Mouse (Mus musculus): ENCODE data around the gene Tmem246. TPM values are rescaled to one million over a fixed set of nuclear protein-coding genes. Genes with fewer than 3 reads are reported as not detected.

Tmem246 gene
- polyA plus RNA-seq, 1 experiment from 2014 or later: 67.2 TPM

- peaks cover 11% of the 10 kb centered on the region for H3K9me3 ChIP-seq
- no peak overlapping the region for H3K27ac ChIP-seq (replicated peaks)
- no peak for ATAC-seq (ENCODE audit: low read depth)
- H3K9ac ChIP-seq: no peak overlapping the region
- H3K4me3 ChIP-seq: no peak overlapping the region
- H3K36me3 ChIP-seq: peaks cover 26% of the 10 kb centered on the region
- 88% methylated on average over 3 of the region's 3 CpGs for WGBS
- H3K4me2 ChIP-seq: no peak overlapping the region
- no peaks in the 10 kb centered on the region for H3K4me1 ChIP-seq (replicated peaks)
- no peaks in the 10 kb centered on the region for H3K27me3 ChIP-seq
These were observed 62.6 kb downstream of the Tmem246 start for GRCm38 (mm10) chr4:49535036-49535435.

Other genes starting within 250 kb of the Tmem246 start
- gene Acnat2, start 189.7 kb downstream of the Tmem246 start, polyA plus RNA-seq (2015; fragmentation: Nextera tagmentation; extraction: Ambion mirVana): not detected in 2 replicates
- gene Acnat1, start 124.0 kb downstream of the Tmem246 start, polyA plus RNA-seq (2015; fragmentation: Nextera tagmentation; extraction: Ambion mirVana): not detected in 2 replicates
- gene Baat, start 91.3 kb downstream of the Tmem246 start, polyA plus RNA-seq (2015; fragmentation: Nextera tagmentation; extraction: Ambion mirVana): 0.23 TPM in 1 of 2 replicates, not detected in the other
- gene Mrpl50, start 76.8 kb downstream of the Tmem246 start, polyA plus RNA-seq (2015; fragmentation: Nextera tagmentation; extraction: Ambion mirVana): 83.3 and 84.1 TPM in 2 replicates
- gene Zfp189, start 76.7 kb downstream of the Tmem246 start, polyA plus RNA-seq (2015; fragmentation: Nextera tagmentation; extraction: Ambion mirVana): 11.1 and 13.0 TPM in 2 replicates
- 0.46 TPM in 1 of 2 replicates, not detected in the other for gene Aldob, start 48.3 kb downstream of the Tmem246 start, polyA plus RNA-seq (2015; fragmentation: Nextera tagmentation; extraction: Ambion mirVana)
- 49.1 and 52.9 TPM in 2 replicates for gene Rnf20, start 34.1 kb upstream of the Tmem246 start, polyA plus RNA-seq (2015; fragmentation: Nextera tagmentation; extraction: Ambion mirVana)
- 0.18 and 0.25 TPM in 2 replicates for gene Ppp3r2, start 84.1 kb upstream of the Tmem246 start, polyA plus RNA-seq (2015; fragmentation: Nextera tagmentation; extraction: Ambion mirVana)
- gene Grin3a, start 247.9 kb upstream of the Tmem246 start, polyA plus RNA-seq (2015; fragmentation: Nextera tagmentation; extraction: Ambion mirVana): 10.9 and 11.4 TPM in 2 replicates